8 mouse cellular contexts compared by ENCODE assay signal in genomic region chr8:91312342-91312741, GRCm38 (mm10). TPM values are rescaled to one million over a fixed set of nuclear protein-coding genes. Genes with fewer than 3 reads are reported as not detected.
A peak's percentile ranks its signal among the peaks of the same experiment; 100 is the strongest.
DNase-seq lines count a peak whose midpoint lies in the region; ATAC-seq and TF ChIP-seq lines count a peak whose summit lies in the region.

No protein-coding gene starts in this region.

- TF ChIP-seq CTCF in lung, postnatal 0 days (IDR thresholded peaks at IDR 0.05): no peak

- peak overlapping the region; percentile 74; the same call in 1 of the 2 replicates for H3K4me3 ChIP-seq in lung, postnatal 0 days (ENCODE audit: low read depth, low read length)
- peak overlapping the region; percentile 59 for H3K4me3 ChIP-seq in forebrain, embryonic 13.5 days
- peak overlapping the region; percentile 73 for H3K4me3 ChIP-seq in liver, embryonic 12.5 days
- H3K4me3 ChIP-seq in stomach, embryonic 15.5 days (replicated peaks): peak overlapping the region; percentile 81

- no peak for TF ChIP-seq EP300 in lung, postnatal 0 days (IDR thresholded peaks at IDR 0.05)

- H3K27ac ChIP-seq in lung, postnatal 0 days (ENCODE audit: low read length): no peak overlapping the region
- H3K27ac ChIP-seq in forebrain, embryonic 13.5 days: no peak overlapping the region
- H3K27ac ChIP-seq in liver, embryonic 12.5 days: no peak overlapping the region
- no peak overlapping the region for H3K27ac ChIP-seq in stomach, embryonic 15.5 days

- no peaks in the 10 kb centered on the region for H3K36me3 ChIP-seq in lung, postnatal 0 days (ENCODE audit: insufficient read depth, low read length)
- 0 out of 2 replicates have a peak, but pooled peaks cover 4% of the 10 kb centered on the region for H3K36me3 ChIP-seq in forebrain, embryonic 13.5 days (ENCODE audit: poor library complexity, severe bottlenecking)
- peaks cover 8% of the 10 kb centered on the region; the same call in 1 of the 2 replicates for H3K36me3 ChIP-seq in liver, embryonic 12.5 days
- no peaks in the 10 kb centered on the region for H3K36me3 ChIP-seq in stomach, embryonic 15.5 days

- H3K4me1 ChIP-seq in lung, postnatal 0 days (ENCODE audit: insufficient read depth, low read depth, low read length): peaks cover 9% of the 10 kb centered on the region; the same call in 1 of the 2 replicates
- peaks cover 26% of the 10 kb centered on the region for H3K4me1 ChIP-seq in forebrain, embryonic 13.5 days
- H3K4me1 ChIP-seq in liver, embryonic 12.5 days: peaks cover 36% of the 10 kb centered on the region
- peaks cover 5% of the 10 kb centered on the region for H3K4me1 ChIP-seq in stomach, embryonic 15.5 days

- no peak for DNase-seq in lung, postnatal 0 days (ENCODE audit: low spot score)
- DNase-seq in lung, postnatal 4 days: no peak
- no peak for DNase-seq in embryo, embryonic 10.5 days (ENCODE audit: low spot score)
- no peak for DNase-seq in lung, adult 18-20 months

- 76% methylated on average over 2 of the region's 2 CpGs for WGBS in lung, postnatal 0 days
- 84% methylated on average over 2 of the region's 2 CpGs for WGBS in forebrain, embryonic 13.5 days
- 42% methylated on average over 2 of the region's 2 CpGs for WGBS in liver, embryonic 12.5 days (ENCODE audit: insufficient replicate concordance)
- 66% methylated on average over 2 of the region's 2 CpGs for WGBS in stomach, embryonic 15.5 days

- no peak for ATAC-seq in lung, postnatal 0 days
- no peak for ATAC-seq in forebrain, embryonic 13.5 days
- ATAC-seq in liver, embryonic 12.5 days: no peak
- ATAC-seq in stomach, embryonic 15.5 days (ENCODE audit: insufficient read depth, low FRiP score, low read depth): no peak
- ATAC-seq in activated CD4-positive, CD25-positive, alpha-beta regulatory T cell, adult 4 months: no peak

- no peaks in the 10 kb centered on the region for H3K9me3 ChIP-seq in lung, postnatal 0 days (ENCODE audit: low read length)
- H3K9me3 ChIP-seq in forebrain, embryonic 13.5 days (replicated peaks): no peaks in the 10 kb centered on the region
- H3K9me3 ChIP-seq in liver, embryonic 12.5 days (replicated peaks): no peaks in the 10 kb centered on the region
- no peaks in the 10 kb centered on the region for H3K9me3 ChIP-seq in stomach, embryonic 15.5 days

- H3K27me3 ChIP-seq in lung, postnatal 0 days (replicated peaks; ENCODE audit: insufficient read depth, low read length): no peaks in the 10 kb centered on the region
- no peaks in the 10 kb centered on the region for H3K27me3 ChIP-seq in forebrain, embryonic 13.5 days
- H3K27me3 ChIP-seq in liver, embryonic 12.5 days (replicated peaks): no peaks in the 10 kb centered on the region
- no peaks in the 10 kb centered on the region for H3K27me3 ChIP-seq in stomach, embryonic 15.5 days (replicated peaks)

- peak overlapping the region; percentile 65 for H3K4me2 ChIP-seq in lung, postnatal 0 days (replicated peaks; ENCODE audit: low read depth, low read length)
- peak overlapping the region; percentile 73 for H3K4me2 ChIP-seq in forebrain, embryonic 13.5 days
- peak overlapping the region; percentile 86 for H3K4me2 ChIP-seq in liver, embryonic 12.5 days
- H3K4me2 ChIP-seq in stomach, embryonic 15.5 days: peak overlapping the region; percentile 71

- H3K9ac ChIP-seq in lung, postnatal 0 days (replicated peaks; ENCODE audit: low read depth): peak overlapping the region; percentile 47
- peak overlapping the region; percentile 73 for H3K9ac ChIP-seq in forebrain, embryonic 13.5 days
- H3K9ac ChIP-seq in liver, embryonic 12.5 days: peak overlapping the region; percentile 77
- peak overlapping the region; percentile 37; the same call in 1 of the 2 replicates for H3K9ac ChIP-seq in stomach, embryonic 15.5 days

RNA-seq across cellular contexts. Expression of gene Rpgrip1l, which starts 0.7 kb away (rescaled TPM):
- polyA plus RNA-seq in lung, postnatal 0 days (2015; fragmentation: Nextera tagmentation; extraction: Ambion mirVana): 6.0 and 8.0 TPM in 2 replicates
- polyA plus RNA-seq in forebrain, embryonic 13.5 days (2015; fragmentation: Nextera tagmentation; extraction: Ambion mirVana): 11.4 and 15.7 TPM in 2 replicates
- 3.5 and 4.6 TPM in 2 replicates for polyA plus RNA-seq in liver, embryonic 12.5 days (2016; fragmentation: Nextera tagmentation; extraction: Ambion mirVana)
- polyA plus RNA-seq in stomach, embryonic 15.5 days (2015; fragmentation: Nextera tagmentation; extraction: Ambion mirVana): 8.9 and 10.9 TPM in 2 replicates
- polyA plus RNA-seq in activated CD4-positive, CD25-positive, alpha-beta regulatory T cell, adult 4 months (2017; shearing (Covaris generic)): 1 to 10 TPM in 1 of 2 experiments, under 1 TPM in 1; 0.42 to 1.9 TPM

RNA-seq across cellular contexts. Expression of gene Fto, which starts 1.0 kb away (rescaled TPM):
- polyA plus RNA-seq in lung, postnatal 0 days (2015; fragmentation: Nextera tagmentation; extraction: Ambion mirVana): 29.8 and 31.9 TPM in 2 replicates
- 90.1 and 104 TPM in 2 replicates for polyA plus RNA-seq in forebrain, embryonic 13.5 days (2015; fragmentation: Nextera tagmentation; extraction: Ambion mirVana)
- 28.6 and 29.6 TPM in 2 replicates for polyA plus RNA-seq in liver, embryonic 12.5 days (2016; fragmentation: Nextera tagmentation; extraction: Ambion mirVana)
- 62.5 and 69.2 TPM in 2 replicates for polyA plus RNA-seq in stomach, embryonic 15.5 days (2015; fragmentation: Nextera tagmentation; extraction: Ambion mirVana)
- 10 to 100 TPM; 58.0 to 63.8 TPM for polyA plus RNA-seq in activated CD4-positive, CD25-positive, alpha-beta regulatory T cell, adult 4 months (2017; shearing (Covaris generic))
